Mouse (Mus musculus) neural tube, embryonic 12.5 days (tissue): ENCODE data around the gene Hist3h2a. TPM values are rescaled to one million over a fixed set of nuclear protein-coding genes. Genes with fewer than 3 reads are reported as not detected.

Experiments
- ATAC-seq: fragments of 200-750 bp; cut with Nextera tagmentation; 2 replicates; pipeline ENCODE4 v1.8.0; 2017; ENCODE audit warnings: low read depth, mild to moderate bottlenecking, moderate TSS enrichment, moderate library complexity; ENCODE audit not compliant: low FRiP score
- H3K27ac ChIP-seq: fragments of 300-500 bp; sonication (generic); 2 replicates; pipeline ENCODE4 v1.5.1; 2016
- H3K27me3 ChIP-seq: fragments of 300-500 bp; sonication (generic); replicated peaks from 2 replicates; pipeline ENCODE4 v1.6.1; 2016; ENCODE audit warnings: mild to moderate bottlenecking
- H3K36me3 ChIP-seq: fragments of 300-500 bp; sonication (generic); 2 replicates; pipeline ENCODE4 v1.6.1; 2016; ENCODE audit warnings: mild to moderate bottlenecking
- H3K4me1 ChIP-seq: fragments of 300-500 bp; sonication (generic); 2 replicates; pipeline ENCODE4 v1.6.1; 2016
- H3K4me2 ChIP-seq: fragments of 300-500 bp; sonication (generic); replicated peaks from 2 replicates; pipeline ENCODE4 v1.6.1; 2016; ENCODE audit warnings: mild to moderate bottlenecking
- H3K4me3 ChIP-seq: fragments of 300-500 bp; sonication (generic); 2 replicates; pipeline ENCODE4 v1.5.1; 2016
- H3K9ac ChIP-seq: fragments of 300-500 bp; sonication (generic); 2 replicates; pipeline ENCODE4 v1.6.1; 2016; ENCODE audit warnings: mild to moderate bottlenecking
- H3K9me3 ChIP-seq: fragments of 300-500 bp; sonication (generic); 2 replicates; pipeline ENCODE4 v1.6.1; 2016; ENCODE audit warnings: mild to moderate bottlenecking
- WGBS: fragments of 180-500 bp; shearing (Covaris S2); methylation state at CpG from one replicate; pipeline ENCODE4 v1.1.7; 2016; 5-methylcytosine and 5-hydroxymethylcytosine counted together
- polyA plus RNA-seq: library from polyadenylated mRNA; unstranded; fragments of >200 nt; fragmentation: Nextera tagmentation; extraction: Ambion mirVana; gene quantifications from 2 replicates; pipeline ENCODE4 v1.2.1, GENCODE M21; 2016

Hist3h2a gene
- polyA plus RNA-seq = 91.6 and 103 TPM in 2 replicates

- WGBS = under 1% methylated on average over 49 of the region's 49 CpGs
- Histone ChIP-seq H3K4me2 (peak within 1 kb of the TSS; percentile 91), H3K9ac (peak within 1 kb of the TSS; percentile 87), H3K4me1 (peaks cover 31% of the 10 kb centered on the region), H3K27me3 (no peaks in the 10 kb centered on the region), H3K4me3 (peak within 1 kb of the TSS; percentile 71), H3K27ac (peak within 1 kb of the TSS; percentile 98), H3K9me3 (no peaks in the 10 kb centered on the region), H3K36me3 (peaks cover 10% of the 10 kb centered on the region; the same call in 1 of the 2 replicates)
- peak; percentile 90 for ATAC-seq
These were observed at the start of gene Hist3h2a, which contains the start of gene Trim17 for GRCm38 (mm10) chr11:58954420-58955142. TSS of gene Hist3h2a (plus strand) at chr11:58954685. TSS of gene Trim17 (plus strand) at chr11:58954685.

GRCm38 (mm10) chr11:58904838-58905237, 49.6 kb upstream of the Hist3h2a start:
- WGBS = 51% methylated on average over 6 of the region's 6 CpGs
- no peak for ATAC-seq
- H3K9ac ChIP-seq = no peak overlapping the region
- 0 out of 2 replicates have a peak overlapping the region, but pooled peaks have one; percentile 88 for H3K4me2 ChIP-seq
- no peaks in the 10 kb centered on the region for H3K9me3 ChIP-seq
- H3K4me1 ChIP-seq = peaks cover 6% of the 10 kb centered on the region; the same call in 1 of the 2 replicates
- no peaks in the 10 kb centered on the region for H3K27me3 ChIP-seq
- H3K4me3 ChIP-seq = no peak overlapping the region
- no peak overlapping the region for H3K27ac ChIP-seq
- peaks cover 13% of the 10 kb centered on the region for H3K36me3 ChIP-seq

- Histone ChIP-seq H3K9me3 (no peaks in the 10 kb centered on the region), H3K36me3 (no peaks in the 10 kb centered on the region), H3K4me3 (no peak overlapping the region), H3K27me3 (no peaks in the 10 kb centered on the region), H3K27ac (no peak overlapping the region), H3K4me2 (0 out of 2 replicates have a peak overlapping the region, but pooled peaks have one; percentile 56), H3K9ac (no peak overlapping the region), H3K4me1 (peaks cover 3% of the 10 kb centered on the region; the same call in 1 of the 2 replicates)
- ATAC-seq = no peak
- WGBS = 94% methylated on average over 1 of the region's 1 CpGs
These were observed 40.7 kb upstream of the Hist3h2a start for GRCm38 (mm10) chr11:58913776-58914175.

GRCm38 (mm10) chr11:58914461-58915028, 39.9 kb upstream of the Hist3h2a start:
- no peaks in the 10 kb centered on the region for H3K36me3 ChIP-seq
- peak overlapping the region; percentile 16; the same call in 1 of the 2 replicates for H3K4me3 ChIP-seq
- H3K9ac ChIP-seq = peak overlapping the region; percentile 0; the same call in 1 of the 2 replicates
- H3K4me2 ChIP-seq = peak overlapping the region; percentile 56
- no peaks in the 10 kb centered on the region for H3K9me3 ChIP-seq
- 28% methylated on average over 17 of the region's 17 CpGs for WGBS
- peaks cover 3% of the 10 kb centered on the region; the same call in 1 of the 2 replicates for H3K4me1 ChIP-seq
- H3K27me3 ChIP-seq = no peaks in the 10 kb centered on the region
- H3K27ac ChIP-seq = no peak overlapping the region
- no peak for ATAC-seq

GRCm38 (mm10) chr11:58916879-58917744, 37.4 kb upstream of the Hist3h2a start:
- no peak overlapping the region for H3K27ac ChIP-seq
- WGBS = 57% methylated on average over 14 of the region's 14 CpGs
- H3K9ac ChIP-seq = no peak overlapping the region
- H3K4me1 ChIP-seq = peaks cover 3% of the 10 kb centered on the region; the same call in 1 of the 2 replicates
- ATAC-seq = no peak
- no peaks in the 10 kb centered on the region for H3K36me3 ChIP-seq
- H3K9me3 ChIP-seq = no peaks in the 10 kb centered on the region
- no peak overlapping the region for H3K4me2 ChIP-seq
- no peak overlapping the region for H3K4me3 ChIP-seq
- H3K27me3 ChIP-seq = no peaks in the 10 kb centered on the region

GRCm38 (mm10) chr11:58917745-58918366, 36.6 kb upstream of the Hist3h2a start, which contains the start of gene Btnl10:
TSS of gene Btnl10 (plus strand) at chr11:58917908.
- Histone ChIP-seq H3K4me1 (peaks cover 3% of the 10 kb centered on the region; the same call in 1 of the 2 replicates), H3K4me2 (no peak within 1 kb of the TSS), H3K27me3 (no peaks in the 10 kb centered on the region), H3K27ac (no peak within 1 kb of the TSS), H3K36me3 (no peaks in the 10 kb centered on the region), H3K9ac (no peak within 1 kb of the TSS), H3K9me3 (no peaks in the 10 kb centered on the region), H3K4me3 (no peak within 1 kb of the TSS)
- whole genome bisulfite sequencing = 89% methylated on average over 12 of the region's 12 CpGs
- ATAC-seq = no peak

GRCm38 (mm10) chr11:58918759-58919158, 35.7 kb upstream of the Hist3h2a start:
- WGBS = 80% methylated on average over 5 of the region's 5 CpGs
- peaks cover 3% of the 10 kb centered on the region; the same call in 1 of the 2 replicates for H3K4me1 ChIP-seq
- no peak overlapping the region for H3K4me2 ChIP-seq
- no peak overlapping the region for H3K27ac ChIP-seq
- ATAC-seq = no peak
- H3K27me3 ChIP-seq = no peaks in the 10 kb centered on the region
- no peaks in the 10 kb centered on the region for H3K9me3 ChIP-seq
- no peak overlapping the region for H3K4me3 ChIP-seq
- no peak overlapping the region for H3K9ac ChIP-seq
- H3K36me3 ChIP-seq = no peaks in the 10 kb centered on the region

- Histone ChIP-seq H3K9me3 (no peaks in the 10 kb centered on the region), H3K36me3 (no peaks in the 10 kb centered on the region), H3K27ac (no peak overlapping the region), H3K4me2 (no peak overlapping the region), H3K27me3 (no peaks in the 10 kb centered on the region), H3K9ac (no peak overlapping the region), H3K4me1 (no peaks in the 10 kb centered on the region), H3K4me3 (no peak overlapping the region)
- ATAC-seq = no peak
- WGBS = 82% methylated on average over 9 of the region's 9 CpGs
These were observed 32.1 kb upstream of the Hist3h2a start for GRCm38 (mm10) chr11:58922420-58922819.

- 83% methylated on average over 2 of the region's 3 CpGs for WGBS
- ATAC-seq = no peak
- Histone ChIP-seq H3K27ac (no peak overlapping the region), H3K36me3 (peaks cover 7% of the 10 kb centered on the region), H3K4me3 (no peak overlapping the region), H3K27me3 (no peaks in the 10 kb centered on the region), H3K9me3 (no peaks in the 10 kb centered on the region), H3K4me2 (no peak overlapping the region), H3K4me1 (no peaks in the 10 kb centered on the region), H3K9ac (no peak overlapping the region)
These were observed 27.8 kb upstream of the Hist3h2a start for GRCm38 (mm10) chr11:58926651-58927050.

- no peaks in the 10 kb centered on the region for H3K27me3 ChIP-seq
- H3K36me3 ChIP-seq = peaks cover 11% of the 10 kb centered on the region
- whole genome bisulfite sequencing = 77% methylated on average over 2 of the region's 2 CpGs
- no peak overlapping the region for H3K9ac ChIP-seq
- no peak overlapping the region for H3K27ac ChIP-seq
- H3K4me1 ChIP-seq = no peaks in the 10 kb centered on the region
- no peak for ATAC-seq
- no peaks in the 10 kb centered on the region for H3K9me3 ChIP-seq
- H3K4me2 ChIP-seq = no peak overlapping the region
- H3K4me3 ChIP-seq = no peak overlapping the region
These were observed 27.4 kb upstream of the Hist3h2a start for GRCm38 (mm10) chr11:58927053-58927452.

- Histone ChIP-seq H3K9ac (no peak overlapping the region), H3K27ac (0 out of 2 replicates have a peak overlapping the region, but pooled peaks have one; percentile 6), H3K27me3 (no peaks in the 10 kb centered on the region), H3K9me3 (no peaks in the 10 kb centered on the region), H3K36me3 (peaks cover 20% of the 10 kb centered on the region), H3K4me1 (no peaks in the 10 kb centered on the region), H3K4me2 (peak overlapping the region; percentile 2; the same call in 1 of the 2 replicates), H3K4me3 (no peak overlapping the region)
- ATAC-seq = peak; percentile 65
- 42% methylated on average over 20 of the region's 20 CpGs for WGBS
These were observed 26.5 kb upstream of the Hist3h2a start for GRCm38 (mm10) chr11:58927790-58928651.
